Mouse (Mus musculus) forebrain, embryonic 10.5 days (tissue): ENCODE results near the gene Trank1. TPM values are rescaled to one million over a fixed set of nuclear protein-coding genes. Genes with fewer than 3 reads are reported as not detected.

Source experiments
- DNase-seq: peaks from one replicate; pipeline ENCODE4 v3.0.0-alpha.2; 2017; ENCODE audit warnings: low spot score; ENCODE audit errors: extremely low spot score
- H3K27ac ChIP-seq: fragments of 300-500 bp; sonication (generic); 2 replicates; pipeline ENCODE4 v1.5.1; 2016; ENCODE audit warnings: mild to moderate bottlenecking
- H3K27me3 ChIP-seq: fragments of 300-500 bp; sonication (generic); 2 replicates; pipeline ENCODE4 v1.6.1; 2016; ENCODE audit warnings: mild to moderate bottlenecking; ENCODE audit not compliant: poor library complexity, severe bottlenecking
- H3K36me3 ChIP-seq: fragments of 300-500 bp; sonication (generic); replicated peaks from 2 replicates; pipeline ENCODE4 v1.6.1; 2016; ENCODE audit warnings: mild to moderate bottlenecking, moderate library complexity
- H3K4me1 ChIP-seq: fragments of 300-500 bp; sonication (generic); 2 replicates; pipeline ENCODE4 v1.6.1; 2016
- H3K4me3 ChIP-seq: fragments of 300-500 bp; sonication (generic); 2 replicates; pipeline ENCODE4 v1.5.1; 2016; ENCODE audit warnings: mild to moderate bottlenecking, moderate library complexity
- H3K9me3 ChIP-seq: fragments of 300-500 bp; sonication (generic); 2 replicates; pipeline ENCODE4 v1.6.1; 2016; ENCODE audit warnings: mild to moderate bottlenecking, moderate library complexity
- WGBS: fragments of 180-500 bp; shearing (Covaris S2); methylation state at CpG from one replicate; pipeline ENCODE4 v1.1.7; 2016; 5-methylcytosine and 5-hydroxymethylcytosine counted together
- polyA plus RNA-seq: library from polyadenylated mRNA; unstranded; fragments of >200 nt; fragmentation: Nextera tagmentation; extraction: Ambion mirVana; gene quantifications from 2 replicates; pipeline ENCODE4 v1.2.1, GENCODE M21; 2016

Gene Trank1
- polyA plus RNA-seq, 1 experiment from 2014 or later: 0.20 TPM

DNA sequence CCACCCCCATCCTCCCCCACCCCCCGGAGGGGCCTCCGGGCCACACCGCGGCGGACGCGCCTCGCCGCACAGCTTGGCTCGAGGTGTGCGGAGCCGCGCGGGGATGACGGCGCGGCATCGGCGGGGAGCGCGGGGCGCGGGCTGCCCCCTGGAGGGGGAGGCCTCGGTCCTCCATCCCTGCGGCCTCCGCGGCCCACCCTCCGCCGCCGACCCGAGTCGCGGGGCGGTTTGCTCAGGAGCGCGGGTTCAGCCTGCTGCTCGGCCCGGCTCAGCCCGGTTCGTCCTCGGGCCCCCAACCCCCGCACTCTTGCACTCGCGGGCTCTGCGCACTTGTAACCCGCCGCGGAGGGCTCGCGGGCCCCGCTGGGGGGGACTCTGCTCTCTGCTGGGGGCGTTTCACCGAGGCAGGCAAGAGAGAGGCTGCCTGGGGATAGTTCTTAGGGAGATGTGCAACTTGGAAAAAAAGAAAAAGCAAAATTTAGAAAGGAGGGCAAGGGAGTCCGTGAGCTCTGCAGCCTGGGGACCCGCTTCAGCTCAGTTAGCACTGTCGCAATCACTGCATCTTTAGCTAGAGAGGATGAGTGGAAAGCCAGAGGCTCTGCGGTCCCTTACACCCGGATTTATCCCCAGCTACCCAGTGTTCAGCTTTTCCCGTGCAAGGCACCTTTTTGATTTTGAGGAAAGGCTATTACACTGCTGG lies 1.1 kb downstream of the Trank1 start:
- WGBS: under 1% methylated on average over 50 of the region's 59 CpGs

DNA sequence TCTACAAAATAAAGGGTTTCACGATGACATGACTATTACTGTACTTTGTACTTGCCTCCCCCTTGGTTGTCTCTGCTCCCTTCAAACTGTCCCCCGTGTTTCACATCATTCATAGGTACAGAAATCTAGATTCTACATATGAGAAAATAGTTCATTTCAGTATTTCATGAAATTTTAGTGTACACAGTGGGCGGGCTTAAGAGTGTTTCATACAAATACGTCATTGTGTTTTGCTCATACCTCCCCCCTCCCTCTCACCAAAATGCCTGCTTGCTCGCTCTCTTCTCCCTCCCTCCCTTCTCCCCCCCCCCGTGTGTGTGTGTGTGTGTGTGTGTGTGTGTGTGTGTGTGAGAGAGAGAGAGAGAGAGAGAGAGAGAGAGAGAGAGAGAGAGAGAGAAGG lies 1.8 kb downstream of the Trank1 start:
- no peak for DNase-seq
- H3K4me1 ChIP-seq: peaks cover 18% of the 10 kb centered on the region
- WGBS: 29% methylated on average over 5 of the region's 6 CpGs
- H3K27ac ChIP-seq: no peak overlapping the region
- no peak overlapping the region for H3K4me3 ChIP-seq
- H3K36me3 ChIP-seq: no peaks in the 10 kb centered on the region
- H3K9me3 ChIP-seq: peaks cover 15% of the 10 kb centered on the region
- H3K27me3 ChIP-seq: peaks cover 65% of the 10 kb centered on the region

More for the DNA sequence above, 1.1 kb downstream of the Trank1 start:
- H3K27me3 ChIP-seq: peaks cover 65% of the 10 kb centered on the region
- peak overlapping the region; percentile 54; the same call in 1 of the 2 replicates for H3K27ac ChIP-seq
- peak overlapping the region; percentile 56 for H3K4me3 ChIP-seq
- no peaks in the 10 kb centered on the region for H3K36me3 ChIP-seq
- peak; percentile 42 for DNase-seq
- peaks cover 18% of the 10 kb centered on the region for H3K4me1 ChIP-seq
- H3K9me3 ChIP-seq: peaks cover 15% of the 10 kb centered on the region

DNA sequence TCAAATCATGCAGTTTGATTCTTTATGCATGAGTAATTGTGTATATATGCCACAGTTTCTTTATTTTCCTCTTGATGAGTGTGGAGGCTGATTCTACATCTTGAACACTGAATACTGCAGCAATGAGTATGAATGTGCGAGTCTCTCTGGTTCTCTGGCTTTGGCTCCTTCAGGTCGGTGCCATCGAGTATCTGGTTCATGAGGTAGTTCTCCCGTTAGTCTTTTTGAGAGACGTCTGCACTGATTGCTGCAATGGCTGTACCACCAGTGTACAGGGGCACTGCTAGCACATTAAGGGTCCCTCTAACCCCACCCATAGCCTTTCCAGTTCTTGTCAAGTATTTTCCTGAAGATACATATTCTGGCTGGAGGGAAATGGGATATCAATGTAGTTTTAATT lies 2.3 kb downstream of the Trank1 start:
- Histone ChIP-seq H3K4me3 (no peak overlapping the region), H3K4me1 (peaks cover 18% of the 10 kb centered on the region), H3K27ac (no peak overlapping the region), H3K36me3 (no peaks in the 10 kb centered on the region), H3K27me3 (peaks cover 63% of the 10 kb centered on the region), H3K9me3 (peaks cover 15% of the 10 kb centered on the region)
- 28% methylated on average over 5 of the region's 5 CpGs for WGBS
- no peak for DNase-seq

DNA sequence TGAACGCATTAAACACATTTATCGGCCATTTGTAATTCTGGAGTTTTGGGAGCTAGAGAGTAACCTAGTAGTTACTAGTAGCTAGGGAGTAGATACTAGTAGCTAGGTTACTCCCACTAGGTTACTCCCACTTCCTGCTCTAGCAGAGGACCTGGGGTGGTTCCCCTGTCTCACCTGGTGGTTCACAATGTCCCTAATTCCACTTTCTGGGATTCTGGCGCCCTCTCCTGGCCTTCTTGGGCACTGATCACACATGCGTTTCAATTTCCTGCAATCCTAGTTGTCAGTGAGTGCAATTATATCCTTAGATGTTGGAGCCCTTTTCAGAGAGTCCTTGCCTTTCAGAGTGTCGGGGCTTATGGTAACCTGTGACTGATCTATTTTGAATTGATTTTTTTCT lies 2.7 kb downstream of the Trank1 start:
- Histone ChIP-seq H3K4me1 (peaks cover 18% of the 10 kb centered on the region), H3K4me3 (no peak overlapping the region), H3K9me3 (peaks cover 15% of the 10 kb centered on the region), H3K36me3 (no peaks in the 10 kb centered on the region), H3K27me3 (peaks cover 58% of the 10 kb centered on the region), H3K27ac (no peak overlapping the region)
- WGBS: 39% methylated on average over 5 of the region's 5 CpGs
- DNase-seq: peak; percentile 26

DNA sequence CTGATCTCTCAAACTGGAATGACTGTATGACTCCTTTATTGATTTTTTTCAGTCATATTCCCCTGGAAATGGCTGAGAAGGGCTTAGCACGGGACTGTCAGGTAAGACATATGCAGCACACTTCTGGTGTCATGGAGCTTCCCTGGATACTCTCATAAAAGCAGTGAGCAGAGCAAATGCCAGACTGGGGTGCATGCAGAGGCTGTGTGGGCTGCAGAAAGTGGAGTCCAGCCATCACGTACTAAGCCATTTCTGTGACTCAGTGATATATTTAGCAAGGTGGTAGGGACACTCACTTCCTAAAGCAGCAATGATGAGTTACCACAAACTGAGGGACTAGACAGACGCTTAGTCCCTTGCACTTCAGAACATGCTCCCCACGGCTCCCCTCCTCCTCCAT lies 9.4 kb downstream of the Trank1 start:
- DNase-seq: no peak
- no peak overlapping the region for H3K4me3 ChIP-seq
- no peaks in the 10 kb centered on the region for H3K4me1 ChIP-seq
- no peak overlapping the region for H3K27ac ChIP-seq
- WGBS: 84% methylated on average over 4 of the region's 4 CpGs
- H3K27me3 ChIP-seq: no peaks in the 10 kb centered on the region
- no peaks in the 10 kb centered on the region for H3K9me3 ChIP-seq
- H3K36me3 ChIP-seq: no peaks in the 10 kb centered on the region

DNA sequence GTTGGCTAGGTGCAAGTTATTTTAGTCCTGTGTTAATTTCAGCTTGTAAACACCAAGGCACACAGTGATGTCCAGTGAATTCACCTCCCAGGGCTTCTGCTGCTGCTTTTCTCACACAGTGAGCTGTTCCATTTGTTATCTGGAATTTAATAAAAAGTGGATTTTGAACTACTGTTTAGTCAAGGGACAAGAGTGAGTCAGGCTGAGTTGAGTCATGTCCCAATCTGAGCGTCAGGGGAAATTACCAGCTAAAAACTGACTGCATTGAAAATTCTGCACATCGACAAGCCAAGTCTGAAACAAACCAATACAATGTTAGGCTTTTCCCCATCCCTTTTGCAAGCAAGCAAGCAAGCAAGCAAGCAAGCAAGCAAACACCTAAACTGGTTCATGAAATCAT lies 13.3 kb downstream of the Trank1 start:
- Histone ChIP-seq H3K27ac (no peak overlapping the region), H3K36me3 (no peaks in the 10 kb centered on the region), H3K27me3 (no peaks in the 10 kb centered on the region), H3K4me1 (no peaks in the 10 kb centered on the region), H3K9me3 (no peaks in the 10 kb centered on the region), H3K4me3 (no peak overlapping the region)
- WGBS: 86% methylated on average over 2 of the region's 2 CpGs
- DNase-seq: no peak

DNA sequence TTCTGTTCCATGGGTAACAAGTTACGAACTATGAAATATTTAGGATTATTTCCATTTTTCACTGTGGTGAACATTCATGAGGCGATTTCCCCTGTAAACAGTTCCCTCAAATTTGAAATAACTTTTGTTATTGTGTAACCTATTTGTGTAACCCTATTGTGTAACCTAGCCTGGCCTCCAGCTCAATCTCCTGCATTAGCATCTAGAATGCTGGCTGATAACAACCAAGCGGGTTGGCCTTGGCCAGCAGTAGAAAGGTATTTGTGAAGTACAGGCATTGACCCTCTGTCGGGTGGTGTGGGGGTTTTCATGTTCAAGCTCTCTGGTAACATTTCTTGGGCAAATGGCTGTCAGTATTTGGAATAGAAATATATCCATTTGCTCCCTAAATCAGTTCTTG lies 18.3 kb downstream of the Trank1 start:
- Histone ChIP-seq H3K27ac (no peak overlapping the region), H3K4me3 (no peak overlapping the region), H3K36me3 (no peaks in the 10 kb centered on the region), H3K27me3 (no peaks in the 10 kb centered on the region), H3K4me1 (no peaks in the 10 kb centered on the region), H3K9me3 (no peaks in the 10 kb centered on the region)
- DNase-seq: no peak
- WGBS: 91% methylated on average over 4 of the region's 4 CpGs

DNA sequence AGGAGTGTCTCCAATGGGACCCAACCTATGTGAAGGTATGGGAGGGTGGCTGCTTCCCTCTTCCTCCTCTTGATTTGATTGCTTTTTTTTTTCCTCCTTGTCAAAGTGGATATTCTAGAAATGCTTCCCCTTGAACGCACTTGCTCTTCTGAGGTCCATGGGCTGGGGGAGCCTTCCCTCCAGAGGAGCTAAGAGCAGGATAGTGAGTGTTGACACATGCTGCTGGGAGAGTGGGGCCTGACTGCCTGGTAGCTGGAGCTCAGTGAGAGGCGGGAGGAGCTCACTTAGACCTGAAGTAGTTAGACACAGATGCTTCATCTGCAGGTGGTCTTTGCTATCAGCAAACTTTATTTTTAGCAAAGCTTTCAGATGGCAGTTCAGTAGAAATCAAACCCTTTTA lies 22.3 kb downstream of the Trank1 start:
- WGBS: 69% methylated on average over 2 of the region's 2 CpGs
- H3K9me3 ChIP-seq: no peaks in the 10 kb centered on the region
- H3K27ac ChIP-seq: no peak overlapping the region
- no peaks in the 10 kb centered on the region for H3K36me3 ChIP-seq
- H3K4me3 ChIP-seq: no peak overlapping the region
- no peaks in the 10 kb centered on the region for H3K27me3 ChIP-seq
- DNase-seq: no peak
- H3K4me1 ChIP-seq: no peaks in the 10 kb centered on the region

DNA sequence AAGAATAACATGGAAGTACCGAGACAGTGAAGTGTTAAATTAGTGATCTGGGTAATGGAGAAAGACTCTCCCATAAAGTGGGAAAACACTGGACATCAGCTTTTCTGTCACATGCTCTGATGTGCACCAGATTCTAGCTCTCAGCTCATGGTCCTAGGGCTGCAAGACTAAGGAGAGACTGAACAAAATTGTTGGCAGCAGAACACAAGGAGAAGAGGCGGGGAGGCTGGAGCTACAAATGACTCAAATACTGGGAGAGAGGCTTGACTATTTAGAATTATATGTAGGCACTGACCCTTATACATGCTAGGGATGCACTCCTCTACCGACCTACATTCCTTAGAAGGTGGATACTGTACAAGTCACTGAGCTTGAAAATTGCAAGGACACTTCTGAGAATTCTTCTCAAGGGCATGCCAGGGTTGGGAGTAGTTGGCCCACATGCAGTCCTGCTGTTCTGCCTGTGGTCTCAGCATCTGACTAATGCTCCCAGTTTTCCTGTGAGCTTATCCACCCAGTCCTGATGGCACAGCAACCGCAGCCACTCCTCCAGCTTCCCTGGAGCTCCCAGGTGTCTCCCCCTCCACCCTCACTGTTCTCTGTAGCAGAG lies 23.1 kb downstream of the Trank1 start:
- H3K27ac ChIP-seq: no peak overlapping the region
- DNase-seq: no peak
- no peaks in the 10 kb centered on the region for H3K27me3 ChIP-seq
- no peak overlapping the region for H3K4me3 ChIP-seq
- no peaks in the 10 kb centered on the region for H3K9me3 ChIP-seq
- WGBS: 74% methylated on average over 4 of the region's 4 CpGs
- no peaks in the 10 kb centered on the region for H3K4me1 ChIP-seq
- H3K36me3 ChIP-seq: no peaks in the 10 kb centered on the region

DNA sequence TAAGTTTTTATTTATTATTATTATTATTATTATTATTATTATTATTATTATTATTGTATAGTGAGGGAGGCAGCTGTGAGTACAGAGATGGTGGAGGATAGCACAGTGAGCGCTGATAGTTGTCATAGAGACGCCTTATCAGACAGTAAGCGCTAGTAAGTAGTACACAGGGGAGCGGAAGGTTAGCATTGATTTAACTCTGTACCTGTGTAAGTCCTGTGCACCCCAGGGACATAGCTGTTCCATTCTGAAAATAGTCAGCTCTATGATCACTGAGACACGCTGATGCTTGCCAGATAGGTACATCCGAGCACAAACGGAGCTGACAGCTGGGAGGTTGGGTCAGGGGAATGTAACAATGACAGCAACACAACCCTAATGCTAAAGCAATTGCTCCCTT lies 39.7 kb downstream of the Trank1 start:
- H3K36me3 ChIP-seq: no peaks in the 10 kb centered on the region
- no peak overlapping the region for H3K27ac ChIP-seq
- no peak for DNase-seq
- H3K4me3 ChIP-seq: no peak overlapping the region
- no peaks in the 10 kb centered on the region for H3K27me3 ChIP-seq
- H3K4me1 ChIP-seq: peaks cover 17% of the 10 kb centered on the region
- WGBS: 90% methylated on average over 7 of the region's 7 CpGs
- H3K9me3 ChIP-seq: no peaks in the 10 kb centered on the region

DNA sequence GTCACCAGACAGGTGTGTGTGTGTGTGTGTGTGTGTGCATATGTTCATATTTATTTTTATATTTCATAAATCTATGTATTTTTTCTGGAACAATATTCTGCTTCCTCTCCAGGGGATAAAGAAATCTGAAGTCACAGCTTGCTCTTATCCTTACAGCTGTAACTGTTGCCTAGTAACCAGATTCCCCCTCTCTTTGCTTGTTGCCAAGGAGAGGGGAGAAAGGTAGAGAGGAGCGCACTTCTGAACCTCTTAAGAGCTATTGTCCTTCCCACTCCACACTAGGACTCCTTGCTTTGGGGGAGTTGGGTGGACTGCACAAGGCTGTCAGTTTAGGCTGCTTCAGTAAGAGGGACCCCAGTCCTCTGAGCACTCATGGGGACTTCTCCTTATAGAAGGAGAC lies 40.1 kb downstream of the Trank1 start:
- 32% methylated on average over 1 of the region's 1 CpGs for WGBS
- no peak overlapping the region for H3K27ac ChIP-seq
- DNase-seq: no peak

DNA sequence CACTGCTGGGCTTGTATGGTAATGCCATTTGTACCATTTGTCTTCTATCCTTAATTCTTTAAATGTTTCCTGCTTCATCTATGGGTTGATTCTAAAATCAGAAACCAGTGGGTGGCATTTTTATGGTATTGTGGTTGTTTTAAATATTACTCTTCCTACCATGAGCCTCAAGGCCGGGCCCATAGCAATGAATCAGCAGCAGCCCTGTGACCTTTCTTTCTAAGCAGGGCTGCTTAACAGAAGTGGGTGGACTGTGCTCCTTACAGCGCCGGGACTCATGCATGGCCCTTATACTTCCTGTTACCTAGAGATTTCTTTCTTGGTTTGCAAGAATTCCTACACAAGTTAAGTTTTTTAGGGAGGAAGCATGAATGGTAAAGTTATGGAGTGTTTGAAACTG lies 41.1 kb downstream of the Trank1 start:
- peaks cover 17% of the 10 kb centered on the region for H3K4me1 ChIP-seq
- no peaks in the 10 kb centered on the region for H3K36me3 ChIP-seq
- H3K4me3 ChIP-seq: no peak overlapping the region
- no peaks in the 10 kb centered on the region for H3K27me3 ChIP-seq
- WGBS: 84% methylated on average over 3 of the region's 3 CpGs
- no peak for DNase-seq
- H3K9me3 ChIP-seq: no peaks in the 10 kb centered on the region
- H3K27ac ChIP-seq: no peak overlapping the region

More for the DNA sequence above, 40.1 kb downstream of the Trank1 start:
- no peaks in the 10 kb centered on the region for H3K36me3 ChIP-seq
- no peaks in the 10 kb centered on the region for H3K9me3 ChIP-seq
- H3K4me3 ChIP-seq: no peak overlapping the region
- H3K27me3 ChIP-seq: no peaks in the 10 kb centered on the region
- peaks cover 17% of the 10 kb centered on the region for H3K4me1 ChIP-seq

DNA sequence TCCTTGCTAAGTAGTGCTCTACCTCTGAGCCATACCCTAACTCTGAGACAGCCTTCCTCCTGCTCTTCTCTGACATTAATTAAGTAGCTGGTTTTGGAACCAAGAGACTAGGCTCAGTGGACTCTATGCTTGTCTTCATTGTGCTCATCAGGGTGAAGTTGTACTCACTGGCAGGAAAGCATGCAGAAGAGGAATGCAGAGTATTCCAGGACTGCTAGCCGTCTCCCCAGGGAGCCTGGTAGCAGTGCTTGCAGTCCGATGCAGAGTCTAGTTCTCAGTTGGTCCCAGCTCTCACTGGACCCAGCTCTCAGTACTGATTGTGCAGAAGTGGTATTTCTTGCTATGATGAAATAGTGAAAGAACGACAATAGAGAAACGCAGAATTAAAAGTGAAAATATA lies 43.5 kb downstream of the Trank1 start:
- Histone ChIP-seq H3K27me3 (no peaks in the 10 kb centered on the region), H3K27ac (no peak overlapping the region), H3K4me3 (no peak overlapping the region), H3K9me3 (no peaks in the 10 kb centered on the region), H3K4me1 (peaks cover 13% of the 10 kb centered on the region), H3K36me3 (no peaks in the 10 kb centered on the region)
- WGBS: 56% methylated on average over 4 of the region's 4 CpGs
- no peak for DNase-seq
